Mouse (Mus musculus): ENCODE results near the gene Klf15. TPM values are rescaled to one million over a fixed set of nuclear protein-coding genes. Genes with fewer than 3 reads are reported as not detected.

The Klf15 gene
- total RNA-seq, 2 experiments from 2014 or later, result 15.2 to 39.8 TPM

DNA sequence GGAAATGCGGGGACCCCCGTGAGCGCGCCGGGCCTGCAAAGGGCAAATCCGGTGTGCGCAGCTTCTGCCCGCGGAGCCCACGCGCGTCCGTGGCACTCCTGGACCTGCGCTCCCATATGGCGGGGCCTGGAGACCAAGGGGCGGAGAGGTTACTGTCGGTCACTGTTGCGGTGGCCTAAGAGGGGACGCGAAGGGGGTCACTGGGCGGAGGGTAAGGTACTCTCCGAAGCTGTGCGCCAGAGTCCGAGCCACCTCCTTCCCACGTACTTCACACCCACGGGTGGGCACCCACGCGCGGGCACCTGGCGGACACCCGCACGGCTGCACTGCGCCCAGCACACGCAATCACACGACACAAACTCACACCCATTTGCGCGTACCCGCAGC, 458 bp downstream of the Klf15 start:
- intact Hi-C loops (cut with DNase I; ENCODE audit: low total_unique reads), result no loop called here
- no peak for DNase-seq

DNA sequence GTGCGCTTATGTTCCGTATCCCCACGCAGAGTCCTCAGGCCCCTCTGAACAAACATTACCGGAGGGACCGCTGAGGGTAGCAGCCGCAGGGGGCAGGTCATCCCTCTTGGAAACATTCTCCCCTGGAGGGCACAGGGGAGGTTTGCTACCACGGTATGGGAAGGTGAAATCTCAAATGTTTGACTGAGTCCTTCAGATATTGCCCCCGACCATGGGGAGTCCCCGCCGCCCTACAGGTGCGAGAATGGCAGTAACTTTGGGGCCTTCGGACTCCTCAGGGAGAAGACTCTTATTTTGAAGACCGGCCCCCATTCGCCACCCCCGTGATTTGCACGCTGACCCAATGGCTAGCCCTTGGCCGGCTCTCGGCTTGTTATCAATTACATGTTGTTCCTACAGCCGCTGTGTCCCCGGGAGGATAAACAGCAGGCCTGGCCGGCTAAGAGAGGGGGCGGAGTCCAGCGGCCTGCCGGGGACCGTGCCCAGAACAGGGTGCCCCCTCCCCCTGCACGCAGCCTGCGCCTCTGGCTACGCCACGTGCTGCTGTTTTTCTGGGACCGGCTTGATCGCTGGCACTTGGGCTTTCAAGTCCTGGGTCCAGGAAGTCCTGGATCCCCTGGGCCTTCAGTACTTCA, 969 bp downstream of the Klf15 start:
- intact Hi-C loops (cut with DNase I; ENCODE audit: low total_unique reads), result no loop called here
- DNase-seq, result peak; percentile 95

DNA sequence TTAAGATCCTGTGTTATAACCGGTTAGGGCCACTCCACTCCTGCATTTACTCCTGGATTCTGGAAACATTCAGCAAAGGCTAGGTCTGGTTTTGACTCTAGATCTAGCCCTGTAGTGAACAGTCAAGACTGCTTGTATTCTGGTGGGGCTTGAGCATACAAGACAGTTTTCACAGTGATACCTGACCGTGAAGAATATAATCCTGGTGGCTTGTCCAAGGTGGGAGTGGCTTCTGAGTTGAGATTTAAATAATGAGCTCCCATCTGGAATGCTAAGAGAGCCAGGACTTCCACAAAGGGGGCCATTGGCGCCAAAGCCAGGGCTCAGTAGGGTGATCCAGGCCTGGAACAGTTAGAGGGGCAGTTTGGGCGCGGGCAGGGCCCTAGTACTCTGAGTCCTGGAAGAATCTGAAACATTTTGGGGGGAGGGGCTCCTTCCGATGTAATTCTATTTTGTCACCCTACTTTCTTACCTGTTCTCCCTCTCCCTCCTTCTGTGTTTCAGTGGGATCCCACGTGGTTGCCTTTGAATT, 1.6 kb downstream of the Klf15 start:
- intact Hi-C loops (cut with DNase I; ENCODE audit: low total_unique reads), result no loop called here
- DNase-seq, result no peak

GRCm38 (mm10) chr6:90465028-90465640, 2.8 kb downstream of the Klf15 start:
- DNase-seq, result no peak
- intact Hi-C loops (cut with DNase I; ENCODE audit: low total_unique reads), result no loop called here

DNA sequence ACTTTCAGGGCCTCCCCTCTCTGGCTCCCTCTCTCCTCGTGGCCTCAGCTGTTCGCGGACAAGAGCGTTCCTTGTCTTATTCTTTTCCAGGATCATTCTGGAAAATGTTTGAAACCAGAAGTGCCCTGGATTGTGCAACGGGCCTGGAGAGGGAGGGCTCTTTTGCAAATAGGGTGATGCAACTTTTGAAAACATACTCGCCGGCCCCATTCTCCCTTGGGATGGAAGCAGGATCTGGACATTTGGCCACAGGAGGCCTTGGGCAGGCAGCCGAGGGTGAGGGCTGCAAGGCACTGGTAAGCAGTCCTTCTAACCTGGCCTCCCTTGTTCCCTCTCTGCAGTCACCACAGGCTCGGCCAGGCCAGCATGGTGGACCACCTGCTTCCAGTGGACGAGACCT, 3.7 kb downstream of the Klf15 start:
- peak; percentile 59 for DNase-seq
- intact Hi-C loops (cut with DNase I; ENCODE audit: low total_unique reads), result no loop called here

DNA sequence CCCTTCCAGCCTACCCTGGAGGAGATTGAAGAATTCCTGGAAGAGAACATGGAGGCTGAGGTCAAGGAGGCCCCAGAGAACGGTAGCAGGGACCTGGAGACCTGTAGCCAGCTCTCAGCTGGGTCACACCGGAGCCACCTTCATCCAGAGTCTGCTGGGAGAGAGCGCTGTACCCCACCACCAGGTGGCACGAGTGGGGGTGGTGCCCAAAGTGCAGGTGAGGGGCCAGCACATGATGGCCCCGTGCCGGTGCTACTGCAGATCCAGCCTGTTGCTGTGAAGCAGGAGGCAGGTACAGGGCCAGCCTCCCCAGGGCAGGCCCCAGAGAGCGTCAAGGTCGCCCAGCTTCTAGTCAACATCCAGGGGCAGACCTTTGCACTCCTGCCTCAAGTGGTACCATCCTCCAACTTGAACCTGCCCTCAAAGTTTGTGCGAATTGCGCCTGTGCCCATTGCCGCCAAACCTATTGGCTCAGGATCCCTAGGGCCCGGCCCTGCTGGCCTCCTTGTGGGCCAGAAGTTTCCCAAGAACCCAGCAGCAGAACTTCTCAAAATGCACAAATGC, 4.6 kb downstream of the Klf15 start:
- intact Hi-C loops (cut with DNase I; ENCODE audit: low total_unique reads), result no loop called here
- no peak for DNase-seq

GRCm38 (mm10) chr6:90468216-90468615, 5.8 kb downstream of the Klf15 start:
- intact Hi-C loops (cut with DNase I; ENCODE audit: low total_unique reads), result no loop called here
- DNase-seq, result no peak

- intact Hi-C loops (cut with DNase I; ENCODE audit: low total_unique reads), result no loop called here
- DNase-seq, result no peak
These were observed 6.7 kb downstream of the Klf15 start for GRCm38 (mm10) chr6:90469041-90469440.

DNA sequence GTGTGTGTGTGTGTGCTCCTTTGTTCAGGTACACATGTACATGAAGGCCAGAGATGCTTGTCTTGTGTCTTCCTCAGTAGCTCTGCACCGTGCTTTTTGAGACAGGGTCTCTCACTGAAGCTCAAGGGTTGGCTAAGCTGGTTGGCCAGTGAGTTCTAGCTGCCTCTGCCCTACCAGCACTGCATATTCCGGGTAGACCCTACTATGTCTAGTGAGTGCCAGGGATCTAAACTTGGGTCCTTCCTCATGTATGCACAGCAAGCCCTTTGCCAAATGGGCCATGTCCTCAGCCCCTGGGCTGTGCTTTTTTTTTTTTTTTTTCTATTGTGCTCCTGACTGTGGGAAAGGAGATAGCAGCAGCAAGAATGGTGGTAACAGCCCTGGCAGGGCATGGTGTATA, 7.9 kb downstream of the Klf15 start:
- DNase-seq, result no peak
- intact Hi-C loops (cut with DNase I; ENCODE audit: low total_unique reads), result no loop called here

GRCm38 (mm10) chr6:90470947-90471541, 8.7 kb downstream of the Klf15 start:
- peak; percentile 64 for DNase-seq
- intact Hi-C loops (cut with DNase I; ENCODE audit: low total_unique reads), result no loop called here

GRCm38 (mm10) chr6:90472079-90472478, 9.7 kb downstream of the Klf15 start:
- intact Hi-C loops (cut with DNase I; ENCODE audit: low total_unique reads), result no loop called here
- no peak for DNase-seq

GRCm38 (mm10) chr6:90472697-90473096, 10.3 kb downstream of the Klf15 start:
- intact Hi-C loops (cut with DNase I; ENCODE audit: low total_unique reads), result no loop called here
- no peak for DNase-seq

DNA sequence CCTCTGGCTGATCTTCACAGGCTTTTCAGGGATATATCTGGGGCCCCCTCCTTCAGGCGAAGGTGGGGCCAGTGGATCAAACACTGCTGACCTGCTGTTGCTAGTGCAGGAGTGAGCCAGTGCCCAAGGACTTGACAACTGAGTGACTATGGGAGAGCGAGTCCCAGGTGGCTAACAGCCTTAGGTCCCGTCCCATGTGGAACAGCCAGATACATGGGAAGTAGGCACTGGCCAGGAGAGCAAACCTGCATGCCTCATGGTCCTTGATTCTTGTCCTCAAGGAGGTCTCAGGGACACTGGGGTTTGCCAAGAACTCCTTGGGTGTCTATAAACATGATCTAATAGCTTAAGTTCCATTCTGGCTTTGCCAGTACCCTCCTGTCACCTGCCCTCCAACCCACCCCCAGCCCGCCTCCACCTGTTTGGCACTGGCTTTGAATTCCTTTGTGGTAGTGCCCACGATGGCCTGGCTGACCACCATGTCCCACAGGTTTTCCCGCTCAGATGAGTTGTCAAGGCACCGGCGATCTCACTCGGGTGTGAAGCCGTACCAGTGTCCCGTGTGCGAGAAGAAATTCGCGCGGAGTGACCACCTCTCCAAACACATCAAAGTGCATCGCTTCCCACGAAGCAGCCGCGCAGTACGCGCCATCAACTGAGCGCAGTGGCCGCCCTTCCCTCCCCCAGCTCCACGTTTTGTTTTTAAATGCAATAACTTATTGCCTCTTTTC, 11.4 kb downstream of the Klf15 start:
- intact Hi-C loops (cut with DNase I; ENCODE audit: low total_unique reads), result no loop called here

GRCm38 (mm10) chr6:90474361-90474750, 12.0 kb downstream of the Klf15 start:
- DNase-seq, result no peak
- intact Hi-C loops (cut with DNase I; ENCODE audit: low total_unique reads), result no loop called here

More for the DNA sequence above, 11.4 kb downstream of the Klf15 start:
- DNase-seq, result no peak

- DNase-seq, result no peak
- intact Hi-C loops (cut with DNase I; ENCODE audit: low total_unique reads), result no loop called here
These were observed 12.9 kb downstream of the Klf15 start for GRCm38 (mm10) chr6:90475176-90475853.

GRCm38 (mm10) chr6:90475854-90476212, 13.5 kb downstream of the Klf15 start:
- DNase-seq, result no peak
- intact Hi-C loops (cut with DNase I; ENCODE audit: low total_unique reads), result no loop called here

DNA sequence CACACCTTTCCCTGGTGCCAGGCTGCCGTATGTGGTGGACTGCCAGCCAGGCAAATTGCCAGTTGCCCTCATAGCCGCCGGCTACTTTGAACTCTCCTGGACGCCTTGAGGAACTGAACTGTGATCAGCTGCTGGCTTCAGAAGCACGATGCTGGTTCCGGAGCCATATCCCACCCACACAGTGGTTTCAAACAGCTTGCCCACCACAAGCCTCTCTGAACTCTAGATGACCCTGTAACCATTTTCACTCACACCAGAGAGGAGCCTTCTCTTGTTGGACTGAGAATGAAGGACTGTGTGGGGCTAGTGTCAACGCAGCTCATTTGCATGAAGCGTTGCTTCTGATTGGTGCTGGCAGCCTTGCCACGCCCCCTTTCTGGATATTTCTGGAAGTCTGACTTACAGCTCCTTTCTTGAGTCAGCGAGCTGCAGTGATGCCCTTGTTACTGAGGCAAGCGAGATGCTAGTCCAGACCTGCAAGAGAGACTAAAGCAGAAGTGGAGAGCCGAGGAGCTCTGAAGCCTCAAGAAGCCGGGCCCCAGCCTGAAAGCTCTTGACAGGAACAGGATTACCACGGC, 14.7 kb downstream of the Klf15 start:
- peak; percentile 76 for DNase-seq
- intact Hi-C loops (cut with DNase I; ENCODE audit: low total_unique reads), result no loop called here

DNA sequence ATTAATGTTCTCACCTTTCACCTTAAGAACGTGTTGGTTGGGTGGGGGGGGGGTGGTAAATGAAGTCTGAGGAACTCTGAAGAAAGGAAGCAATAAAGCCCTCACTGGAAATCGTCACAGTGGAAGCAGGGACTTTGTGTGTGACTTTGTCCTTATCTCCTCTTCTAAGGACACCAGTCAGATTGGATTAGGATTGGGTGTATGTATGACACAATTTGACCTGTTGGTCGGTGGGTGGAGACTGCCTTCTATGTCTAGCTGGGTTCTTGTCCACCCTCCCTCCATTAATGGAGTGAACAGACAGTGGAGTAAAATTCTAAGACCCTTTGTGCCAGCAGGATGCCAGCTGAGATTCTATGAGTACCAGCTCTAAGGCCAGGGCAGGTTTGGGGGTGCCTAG, 21.9 kb downstream of the Klf15 start:
- no peak for DNase-seq
- intact Hi-C loops (cut with DNase I; ENCODE audit: low total_unique reads), result no loop called here

DNA sequence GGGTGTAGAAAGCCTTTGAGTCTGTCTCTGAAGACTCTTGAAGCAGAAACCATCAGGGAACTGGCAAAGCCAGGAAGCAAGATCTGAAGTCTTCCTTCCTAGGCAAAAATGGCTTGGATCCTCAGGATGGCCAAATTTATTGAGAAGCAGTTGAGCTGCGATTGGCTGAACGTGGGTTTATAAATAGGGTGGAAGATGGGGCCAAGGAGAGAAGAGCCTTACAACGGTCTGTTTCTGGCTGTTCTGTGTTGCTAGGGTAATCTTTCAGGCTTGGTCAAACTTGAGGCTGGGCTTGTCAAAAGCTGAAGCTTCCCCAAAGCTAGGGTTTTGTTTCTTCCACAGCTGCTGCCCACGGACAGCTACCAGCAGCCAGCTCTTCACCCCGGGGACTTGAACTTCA, 22.5 kb downstream of the Klf15 start:
- intact Hi-C loops (cut with DNase I; ENCODE audit: low total_unique reads), result no loop called here
- no peak for DNase-seq
